Mouse (Mus musculus) ES-E14 (cell line): ENCODE data around the gene Cfl1. TPM values are rescaled to one million over a fixed set of nuclear protein-coding genes. Genes with fewer than 3 reads are reported as not detected.
A peak's percentile ranks its signal among the peaks of the same experiment; 100 is the strongest.

Source experiments
- DNase-seq: peaks from one replicate; pipeline ENCODE4 v3.0.0-alpha.2; 2013; ENCODE audit warnings: low read depth, low spot score
- H3K27ac ChIP-seq: 2 replicates; pipeline ENCODE4 v1.5.1; 2012; ENCODE audit warnings: low read depth, mild to moderate bottlenecking, low read length, moderate library complexity, mixed read lengths; ENCODE audit not compliant: poor library complexity, insufficient read depth, severe bottlenecking
- H3K36me3 ChIP-seq: 2 replicates; pipeline ENCODE4 v1.6.1; 2012; ENCODE audit warnings: mild to moderate bottlenecking, low read length, moderate library complexity, mixed read lengths; ENCODE audit not compliant: control insufficient read depth, poor library complexity, insufficient read depth, severe bottlenecking
- H3K4me1 ChIP-seq, 2 experiments: fragments of 150-350 bp in 1 of 2; sonication (generic) in 1 of 2; 2 replicates each; pipeline ENCODE4 v1.6.1; 2012; ENCODE audit warnings: low read length in 2 of 2, mild to moderate bottlenecking in 1 of 2, mixed read lengths in 1 of 2; ENCODE audit not compliant: control insufficient read depth in 2 of 2, insufficient read depth in 2 of 2, poor library complexity in 1 of 2
- H3K4me3 ChIP-seq, 2 experiments: fragments of 150-350 bp in 1 of 2; sonication (generic) in 1 of 2; 2 replicates each; pipeline ENCODE4 v1.5.1; 2012; ENCODE audit warnings: low read length in 2 of 2, low read depth in 1 of 2, mild to moderate bottlenecking in 1 of 2, mixed read lengths in 1 of 2; ENCODE audit not compliant: insufficient read depth in 1 of 2, poor library complexity in 1 of 2, severe bottlenecking in 1 of 2
- H3K9ac ChIP-seq: 2 replicates; pipeline ENCODE4 v1.6.1; 2012; ENCODE audit warnings: low read depth, mild to moderate bottlenecking, low read length, mixed read lengths; ENCODE audit not compliant: poor library complexity, insufficient read depth, severe bottlenecking
- H3K9me3 ChIP-seq: fragments of 150-350 bp; sonication (generic); 2 replicates; pipeline ENCODE4 v1.6.1; 2012; ENCODE audit warnings: low read depth, mild to moderate bottlenecking, low read length; ENCODE audit not compliant: control insufficient read depth, insufficient read depth
- CHD2 ChIP-seq: IDR thresholded peaks from 2 replicates; pipeline ENCODE4 v1.6.1; 2014; ENCODE audit warnings: mild to moderate bottlenecking, low read depth, low read length, inconsistent platforms
- HCFC1 ChIP-seq: IDR thresholded peaks from 2 replicates; pipeline ENCODE4 v1.6.1; 2012; ENCODE audit warnings: low read length, inconsistent platforms, borderline replicate concordance; ENCODE audit not compliant: insufficient read depth
- MAFK ChIP-seq: IDR thresholded peaks from 2 replicates; pipeline ENCODE4 v1.6.1; 2014; ENCODE audit warnings: mild to moderate bottlenecking, low read depth, low read length, inconsistent platforms; ENCODE audit not compliant: insufficient read depth
- ZC3H11A ChIP-seq: IDR thresholded peaks from 2 replicates; pipeline ENCODE4 v1.6.1; 2012; ENCODE audit warnings: low read depth, mild to moderate bottlenecking, inconsistent platforms, low read length, borderline replicate concordance
- ZNF384 ChIP-seq: IDR thresholded peaks from 2 replicates; pipeline ENCODE4 v1.6.1; 2012; ENCODE audit warnings: low read depth, low read length, inconsistent platforms
- in situ Hi-C, 2 experiments: fragments of 600-800 bp; cut with MboI; formaldehyde crosslinking; loops; one replicate each; pipeline ENCODE4 v1.15.1; 2025; ENCODE audit warnings: low sequenced_read_pairs in 2 of 2, inconsistent platforms in 1 of 2; ENCODE audit not compliant: unreplicated experiment in 2 of 2
- total RNA-seq: library from RNA; depleted of rRNA; stranded (reverse); fragments of 300-350 nt; gene quantifications from 2 replicates; pipeline ENCODE4 v1.2.3, GENCODE M21; 2012; rRNA removed

Cfl1 gene
- total RNA-seq: 775 and 955 TPM in 2 replicates

DNA sequence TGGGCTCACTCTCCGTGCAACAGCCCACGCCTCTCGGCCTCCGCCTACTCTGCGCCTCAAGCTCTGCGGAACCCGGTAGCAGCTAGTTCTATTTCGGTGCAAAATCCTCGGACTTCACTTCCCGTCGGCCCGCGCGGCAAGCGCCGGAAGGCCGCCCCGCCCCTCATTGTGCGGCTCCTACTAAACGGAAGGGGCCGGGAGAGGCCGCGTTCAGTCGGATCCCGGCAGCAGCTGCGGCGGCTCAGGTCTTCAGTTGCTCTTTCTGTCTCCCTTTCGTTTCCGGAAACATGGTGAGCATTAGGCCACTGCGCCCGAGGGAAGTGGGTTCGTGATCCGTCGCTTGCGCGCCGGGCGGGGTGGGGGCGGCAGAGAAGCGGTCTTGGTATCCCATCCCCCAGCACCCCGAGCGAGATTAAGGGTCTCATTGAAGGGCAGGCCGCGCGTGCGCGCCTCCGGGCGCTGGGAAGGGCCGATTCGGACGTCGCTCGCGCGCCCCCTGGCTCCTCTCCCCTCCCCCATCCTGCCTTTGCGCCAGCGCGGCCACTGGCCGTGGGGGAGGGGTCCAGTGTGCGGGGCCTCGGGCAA is at the start of gene Cfl1:
Gene Cfl1, plus strand, starts transcription at position 143 of the 585 bp plus-strand sequence.
- Histone ChIP-seq H3K36me3 (peaks cover 34% of the 10 kb centered on the region), H3K4me1 (peaks cover 4 to 18% of the 10 kb centered on the region in 2 experiments; a peak in 3 of 4 replicates), H3K4me3 (peak within 1 kb of the TSS; percentile 89 to 95)

DNA sequence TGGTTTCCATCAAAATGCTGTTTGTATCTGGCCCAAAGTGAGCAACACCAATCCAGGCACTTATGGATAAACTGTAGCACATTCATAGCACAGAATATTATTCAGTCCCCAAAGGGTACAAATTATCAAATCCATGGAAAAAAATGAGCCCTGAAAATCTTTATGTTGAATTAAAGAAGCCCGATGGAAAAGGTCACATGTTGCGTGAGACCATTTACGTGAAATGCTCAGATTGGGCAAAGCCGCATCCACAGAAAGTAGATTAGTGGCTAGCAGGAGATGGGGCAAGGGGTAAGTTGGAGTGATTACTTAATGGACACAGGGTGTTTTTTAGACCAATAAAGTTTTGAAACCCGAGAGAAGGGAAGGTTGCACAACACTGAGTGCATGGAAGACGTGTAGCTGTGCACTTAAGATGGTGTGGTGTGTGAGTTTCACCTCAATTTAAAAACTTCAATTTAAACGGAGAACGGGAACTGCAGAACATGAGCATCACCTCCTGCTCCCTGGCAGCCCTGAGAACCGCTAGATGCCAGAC is 45.8 kb upstream of the Cfl1 start:
- H3K4me3 ChIP-seq: no peak overlapping the region
- in situ Hi-C loops: no loop called here

More for the DNA sequence above, at the start of gene Cfl1:
- in situ Hi-C loops: no loop called here
- peak; percentile 87 for DNase-seq
- TF ChIP-seq CHD2 (no peak), HCFC1 (peak; percentile 90), ZNF384 (no peak), MAFK (no peak), ZC3H11A (no peak)
- H3K9ac ChIP-seq: peak within 1 kb of the TSS; percentile 99
- H3K27ac ChIP-seq: peak within 1 kb of the TSS; percentile 97
- H3K9me3 ChIP-seq: no peaks in the 10 kb centered on the region

DNA sequence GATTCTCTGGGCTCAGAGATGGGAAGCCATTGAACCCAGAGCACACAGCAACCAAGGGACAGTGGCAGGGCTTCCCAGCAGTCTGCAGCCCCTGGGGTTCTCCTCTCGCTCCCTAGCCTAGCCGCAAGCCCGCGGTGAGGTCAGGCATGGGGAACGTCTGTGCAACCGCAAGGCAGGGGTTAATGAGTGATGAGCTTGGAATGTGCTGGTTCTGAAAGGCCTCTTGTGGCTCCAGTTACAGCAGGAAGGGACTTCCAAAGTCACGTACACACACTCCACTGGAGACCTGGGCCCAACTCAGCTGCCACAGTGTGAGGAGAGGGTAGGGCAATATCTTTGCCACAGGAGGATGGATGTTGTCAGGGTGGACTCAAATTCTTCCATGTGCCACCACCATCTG is 45.3 kb upstream of the Cfl1 start:
- in situ Hi-C loops: no loop called here
- H3K27ac ChIP-seq: no peak overlapping the region
- H3K4me1 ChIP-seq: peaks cover 0 to 3% of the 10 kb centered on the region in 2 experiments; a peak in 1 of 4 replicates
- no peak for TF ChIP-seq CHD2
- no peak for TF ChIP-seq HCFC1
- TF ChIP-seq MAFK: no peak
- no peaks in the 10 kb centered on the region for H3K9me3 ChIP-seq
- no peak overlapping the region for H3K9ac ChIP-seq
- H3K4me3 ChIP-seq: no peak overlapping the region
- H3K36me3 ChIP-seq: no peaks in the 10 kb centered on the region
- DNase-seq: no peak

More for the DNA sequence above, 45.8 kb upstream of the Cfl1 start:
- TF ChIP-seq ZNF384 (no peak), ZC3H11A (no peak), HCFC1 (no peak), CHD2 (no peak), MAFK (no peak)
- Histone ChIP-seq H3K27ac (no peak overlapping the region), H3K9me3 (no peaks in the 10 kb centered on the region), H3K4me1 (peaks cover 0 to 3% of the 10 kb centered on the region in 2 experiments; a peak in 1 of 4 replicates), H3K9ac (no peak overlapping the region), H3K36me3 (no peaks in the 10 kb centered on the region)
- no peak for DNase-seq

DNA sequence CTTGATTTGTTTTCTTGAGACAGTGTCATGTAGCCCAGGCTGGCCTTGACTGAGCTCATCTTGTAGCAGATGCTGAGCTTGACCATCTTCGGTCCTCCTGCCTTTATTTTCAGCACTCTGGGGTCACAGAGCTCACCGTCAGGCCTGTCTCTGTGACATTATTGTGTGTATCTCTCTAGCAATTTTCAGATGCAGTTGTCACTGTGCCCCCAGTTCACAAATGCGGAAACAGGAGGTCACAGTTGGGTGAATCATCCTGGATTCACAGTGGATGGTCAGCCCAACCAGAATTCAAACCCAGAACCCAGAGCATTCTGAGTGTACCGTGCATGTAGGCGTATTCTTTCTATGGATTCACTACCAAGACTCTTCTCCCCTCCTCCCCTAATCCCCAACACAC is 44.5 kb upstream of the Cfl1 start:
- Histone ChIP-seq H3K4me1 (peaks cover 0 to 3% of the 10 kb centered on the region in 2 experiments; a peak in 1 of 4 replicates), H3K9ac (no peak overlapping the region), H3K9me3 (no peaks in the 10 kb centered on the region), H3K36me3 (no peaks in the 10 kb centered on the region), H3K4me3 (no peak overlapping the region), H3K27ac (no peak overlapping the region)
- no peak for DNase-seq
- in situ Hi-C loops: no loop called here
- TF ChIP-seq MAFK (no peak), CHD2 (no peak), HCFC1 (no peak), ZNF384 (no peak), ZC3H11A (no peak)
